Mouse (Mus musculus): ENCODE data around the gene Prkaca.
A peak's percentile ranks its signal among the peaks of the same experiment; 100 is the strongest.

Gene Prkaca

DNA sequence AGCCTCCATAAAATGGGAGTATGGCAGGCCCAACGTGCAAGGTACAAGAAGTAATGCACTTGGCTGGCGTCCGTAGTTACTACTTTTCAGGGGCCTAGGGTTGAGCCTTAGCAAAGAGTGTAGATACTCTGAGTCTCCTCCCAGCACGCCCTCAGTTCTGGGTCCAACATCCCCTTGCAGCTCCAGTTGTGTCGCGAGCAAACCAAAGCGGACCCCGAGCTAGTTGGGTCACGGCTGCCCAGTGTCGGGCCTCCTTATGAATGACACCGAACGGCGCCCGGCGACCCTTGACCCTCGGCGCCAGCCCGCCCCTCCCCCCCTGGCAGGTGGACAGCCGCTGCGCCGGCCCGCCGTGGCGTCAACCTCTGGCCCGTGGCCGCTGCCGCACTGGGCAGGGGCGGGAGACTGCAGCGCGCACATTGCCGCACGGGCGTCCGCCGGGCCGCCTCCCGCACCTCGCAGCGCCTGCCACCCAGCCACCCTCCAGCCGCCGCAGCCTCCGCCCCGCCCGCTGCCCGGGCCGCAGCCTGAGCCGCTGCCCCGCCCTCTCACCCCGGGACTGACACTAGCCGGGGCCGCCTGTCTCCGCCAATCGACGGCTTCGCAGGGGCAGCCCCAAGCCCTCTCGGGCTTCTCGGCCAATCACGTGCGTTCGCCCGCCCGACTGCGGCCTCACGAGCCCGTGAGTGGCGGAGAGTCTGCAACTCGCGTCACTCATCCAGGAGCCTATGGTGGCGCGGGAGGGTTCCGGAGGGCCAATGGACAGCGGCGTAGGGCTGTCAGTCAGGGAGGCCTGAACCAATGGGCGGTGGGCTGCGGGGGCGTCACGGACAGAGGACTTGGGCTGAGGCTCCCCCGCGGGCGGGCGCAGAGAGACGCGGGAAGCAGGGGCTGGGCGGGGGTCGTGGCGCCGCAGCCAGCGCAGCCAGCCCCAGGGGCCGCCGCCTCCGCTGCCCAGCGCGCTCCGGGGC, at the start of gene Prkaca:
TSS of gene Prkaca (plus strand) at position 844 of the 971 bp plus-strand sequence.
- DNase-seq (ENCODE audit: low read depth, low spot score), result peak; percentile 99

DNA sequence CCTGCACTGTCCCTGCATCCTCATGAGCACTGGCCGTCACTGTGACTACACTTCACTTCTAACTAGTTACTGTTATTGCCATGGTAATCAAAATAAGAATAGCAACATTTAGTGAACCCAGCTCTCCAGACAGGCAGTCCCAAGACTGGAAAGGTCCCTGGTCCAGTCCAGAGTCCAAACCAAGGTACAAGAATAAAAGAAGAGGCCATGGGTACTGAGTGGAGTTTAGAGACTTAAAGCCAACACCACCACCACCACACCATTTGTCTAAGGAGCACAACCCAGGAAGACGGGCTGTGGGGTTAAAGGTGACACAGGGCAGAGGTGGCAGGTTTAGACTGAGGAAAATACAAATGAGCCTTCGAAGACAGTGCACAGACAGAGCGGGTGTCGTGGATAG, 48.2 kb upstream of the Prkaca start:
- no peak for DNase-seq (ENCODE audit: low read depth, low spot score)

DNA sequence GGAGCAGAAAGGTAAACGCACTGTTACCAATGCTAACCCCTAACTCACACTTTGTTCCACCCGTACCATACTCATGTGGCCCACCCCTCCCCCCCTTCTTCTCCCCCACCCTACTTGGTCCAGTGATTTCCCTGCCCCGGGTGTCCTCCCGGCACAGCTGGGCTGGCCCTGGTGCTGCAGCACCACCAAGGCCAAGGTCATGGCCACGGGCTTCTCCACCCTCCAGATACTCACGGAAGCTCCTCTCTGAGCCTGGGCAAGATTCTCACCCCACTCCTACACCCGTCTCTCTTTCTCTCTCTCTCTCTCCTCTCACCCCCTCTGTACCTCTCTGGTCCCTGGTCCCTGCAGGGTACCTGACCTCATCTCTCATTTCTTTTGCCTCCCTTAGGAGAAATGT, 46.5 kb upstream of the Prkaca start:
- DNase-seq (ENCODE audit: low read depth, low spot score), result no peak

DNA sequence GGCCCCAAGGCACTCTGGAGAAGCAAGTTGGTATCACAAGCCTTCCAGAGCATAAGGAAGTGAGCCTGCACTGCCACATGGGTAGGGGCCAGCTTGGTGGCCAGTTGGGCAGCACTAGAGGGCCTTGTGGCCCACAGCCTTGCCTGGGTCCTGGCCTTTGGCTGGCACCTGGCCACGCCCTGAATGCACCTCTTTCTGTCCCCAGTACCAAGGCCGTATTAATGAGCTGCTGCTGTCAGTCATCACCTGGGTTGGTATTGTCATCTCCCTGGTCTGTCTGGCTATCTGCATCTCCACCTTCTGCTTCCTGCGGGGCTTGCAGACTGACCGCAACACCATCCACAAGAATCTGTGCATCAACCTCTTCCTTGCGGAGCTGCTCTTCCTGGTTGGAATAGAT, 38.6 kb upstream of the Prkaca start:
- DNase-seq (ENCODE audit: low read depth, low spot score), result no peak

DNA sequence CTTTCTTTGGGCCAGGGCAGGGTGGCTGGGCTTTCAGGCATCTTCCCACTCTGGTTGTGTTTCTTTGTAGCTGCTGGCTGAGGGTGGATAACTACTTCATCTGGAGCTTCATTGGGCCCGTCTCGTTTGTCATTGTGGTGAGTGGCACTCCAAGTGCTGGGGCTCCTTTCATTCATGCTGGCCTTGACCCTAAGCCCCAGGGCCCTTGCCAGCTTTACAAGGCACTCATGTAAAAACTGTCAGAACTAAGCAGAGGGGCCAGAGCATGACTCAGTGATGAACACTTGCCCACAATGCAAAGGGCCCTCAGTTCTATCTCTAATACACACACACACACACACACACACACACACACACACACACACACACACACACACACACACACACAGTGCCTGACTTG, 37.8 kb upstream of the Prkaca start:
- DNase-seq (ENCODE audit: low read depth, low spot score), result no peak

DNA sequence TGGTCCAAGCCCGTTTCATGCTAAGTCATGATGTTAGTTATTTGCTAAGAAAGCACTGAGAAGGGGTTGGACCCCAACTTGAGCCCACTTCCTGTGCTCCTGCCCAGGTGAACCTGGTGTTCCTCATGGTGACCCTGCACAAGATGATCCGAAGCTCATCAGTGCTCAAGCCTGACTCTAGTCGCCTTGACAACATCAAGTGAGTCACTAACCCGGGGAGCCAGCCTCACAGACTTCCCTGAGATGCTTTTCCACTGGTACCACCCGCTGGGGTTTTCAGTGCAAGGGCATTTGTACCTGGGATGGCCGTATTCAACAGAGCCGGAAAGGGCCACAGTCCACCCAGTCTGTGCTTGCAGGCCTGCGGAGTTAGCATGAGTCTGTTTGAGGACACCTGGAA, 37.4 kb upstream of the Prkaca start:
- DNase-seq (ENCODE audit: low read depth, low spot score), result no peak

DNA sequence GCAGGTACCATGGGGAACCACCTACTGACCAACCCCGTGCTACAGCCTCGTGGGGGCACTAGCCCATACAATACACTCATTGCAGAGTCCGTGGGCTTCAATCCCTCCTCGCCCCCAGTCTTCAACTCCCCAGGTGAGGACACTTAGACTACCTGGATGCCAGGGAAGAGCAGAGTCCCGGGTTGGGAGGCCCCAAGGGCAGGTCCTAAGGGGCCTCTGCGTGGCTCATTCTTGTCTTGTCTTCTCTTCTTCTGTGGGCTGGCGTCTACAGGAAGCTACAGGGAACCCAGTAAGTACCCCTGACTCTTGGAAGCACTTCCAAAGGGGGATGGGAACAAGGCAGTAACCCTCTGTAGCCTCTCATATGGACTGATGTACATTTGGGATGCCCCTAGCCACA, 35.1 kb upstream of the Prkaca start:
- DNase-seq (ENCODE audit: low read depth, low spot score), result no peak

DNA sequence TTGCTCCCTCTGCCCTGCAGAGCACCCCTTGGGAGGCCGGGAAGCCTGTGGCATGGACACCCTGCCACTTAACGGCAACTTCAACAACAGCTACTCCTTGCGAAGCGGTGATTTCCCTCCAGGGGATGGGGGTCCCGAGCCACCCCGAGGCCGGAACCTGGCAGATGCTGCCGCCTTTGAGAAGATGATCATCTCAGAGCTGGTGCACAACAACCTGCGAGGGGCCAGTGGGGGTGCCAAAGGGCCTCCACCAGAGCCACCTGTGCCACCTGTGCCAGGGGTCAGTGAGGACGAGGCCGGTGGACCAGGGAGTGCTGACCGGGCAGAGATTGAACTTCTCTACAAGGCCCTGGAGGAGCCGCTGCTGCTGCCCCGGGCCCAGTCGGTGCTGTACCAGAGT, 34.5 kb upstream of the Prkaca start:
- DNase-seq (ENCODE audit: low read depth, low spot score), result no peak

DNA sequence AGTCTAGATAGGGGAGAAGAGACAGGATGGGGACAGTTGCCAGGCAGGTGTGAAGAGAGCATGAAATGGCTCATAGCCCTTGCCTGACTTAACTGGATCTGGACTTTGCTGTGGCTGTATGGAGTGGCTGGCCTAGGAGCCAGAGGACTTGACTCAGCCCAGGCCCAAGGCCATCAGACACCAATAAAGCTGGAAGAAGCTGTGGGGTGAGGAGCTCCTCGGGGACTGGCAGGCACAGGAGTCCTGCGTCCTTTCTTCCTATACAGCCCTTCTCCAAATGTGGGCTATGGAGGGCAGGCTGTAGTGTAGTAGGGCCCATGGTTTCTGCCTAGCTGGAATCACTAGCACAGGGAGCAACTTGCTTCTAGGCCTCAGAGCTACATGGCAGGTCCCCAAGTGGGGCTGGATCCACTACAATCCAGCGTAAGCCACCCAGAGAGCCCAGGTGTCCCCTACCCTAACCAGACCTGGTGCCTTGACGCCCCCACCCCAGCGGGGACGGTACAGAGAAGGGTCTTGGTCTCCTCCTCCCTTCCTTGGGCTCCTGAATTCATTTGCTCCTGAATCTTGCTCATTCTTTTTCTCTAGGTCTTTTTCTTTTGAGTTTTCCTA, 31.6 kb upstream of the Prkaca start:
- DNase-seq (ENCODE audit: low read depth, low spot score), result no peak

DNA sequence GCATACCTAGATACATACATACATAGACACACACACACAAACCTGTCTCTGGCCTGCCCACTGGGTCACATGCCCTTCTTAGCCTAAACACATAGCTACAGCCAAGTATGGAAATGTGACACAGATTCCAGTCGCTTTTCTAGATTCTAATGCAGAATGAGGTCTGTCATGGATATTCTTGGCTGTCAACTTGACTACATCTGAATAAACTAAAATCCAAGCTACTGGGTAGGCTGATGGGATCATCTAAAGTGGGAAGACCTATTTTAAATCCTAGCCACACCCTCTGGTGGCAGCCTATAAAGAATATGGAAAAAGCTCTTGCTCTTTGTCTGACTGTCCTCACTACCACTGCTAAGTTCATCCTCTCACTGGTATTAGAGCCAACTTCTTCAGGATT, 30.3 kb upstream of the Prkaca start:
- no peak for DNase-seq (ENCODE audit: low read depth, low spot score)

DNA sequence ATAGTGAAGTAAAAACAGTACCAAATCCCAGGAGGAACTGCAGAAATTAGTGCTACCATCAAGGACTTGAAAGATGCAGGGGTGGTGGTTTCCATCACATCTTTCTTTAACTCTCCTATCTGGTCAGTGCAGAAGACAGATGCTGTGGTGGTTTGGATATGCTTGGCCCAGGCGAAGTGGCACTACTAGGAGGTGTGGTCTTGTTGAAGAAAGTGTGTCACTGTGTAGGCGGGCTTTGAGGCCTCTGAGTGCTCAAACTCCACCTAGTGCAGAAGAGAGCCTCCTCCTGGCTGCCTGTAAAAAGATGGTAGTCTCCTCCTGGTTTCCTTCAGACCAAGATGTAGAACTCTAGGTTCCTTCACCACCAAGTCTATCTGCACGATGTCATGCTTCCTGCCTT, 27.3 kb upstream of the Prkaca start:
- no peak for DNase-seq (ENCODE audit: low read depth, low spot score)

DNA sequence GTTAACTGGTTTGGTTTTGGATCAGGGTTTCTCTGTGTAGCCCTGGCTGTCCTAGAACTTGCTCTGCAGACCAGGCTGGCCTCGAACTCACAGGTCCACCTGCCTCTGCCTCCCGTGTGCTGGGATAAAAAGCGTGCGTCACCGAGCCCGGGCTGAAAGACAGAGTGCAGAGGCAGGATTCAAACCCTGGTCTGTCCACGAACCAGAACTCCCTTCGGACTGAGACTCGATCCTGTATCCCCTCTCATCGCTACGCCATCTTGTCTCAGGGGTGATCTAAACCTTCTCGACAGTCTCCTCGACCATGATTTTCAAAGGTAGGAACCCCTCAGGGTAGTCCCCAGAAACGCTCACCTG, 18.1 kb upstream of the Prkaca start:
- no peak for DNase-seq (ENCODE audit: low read depth, low spot score)

DNA sequence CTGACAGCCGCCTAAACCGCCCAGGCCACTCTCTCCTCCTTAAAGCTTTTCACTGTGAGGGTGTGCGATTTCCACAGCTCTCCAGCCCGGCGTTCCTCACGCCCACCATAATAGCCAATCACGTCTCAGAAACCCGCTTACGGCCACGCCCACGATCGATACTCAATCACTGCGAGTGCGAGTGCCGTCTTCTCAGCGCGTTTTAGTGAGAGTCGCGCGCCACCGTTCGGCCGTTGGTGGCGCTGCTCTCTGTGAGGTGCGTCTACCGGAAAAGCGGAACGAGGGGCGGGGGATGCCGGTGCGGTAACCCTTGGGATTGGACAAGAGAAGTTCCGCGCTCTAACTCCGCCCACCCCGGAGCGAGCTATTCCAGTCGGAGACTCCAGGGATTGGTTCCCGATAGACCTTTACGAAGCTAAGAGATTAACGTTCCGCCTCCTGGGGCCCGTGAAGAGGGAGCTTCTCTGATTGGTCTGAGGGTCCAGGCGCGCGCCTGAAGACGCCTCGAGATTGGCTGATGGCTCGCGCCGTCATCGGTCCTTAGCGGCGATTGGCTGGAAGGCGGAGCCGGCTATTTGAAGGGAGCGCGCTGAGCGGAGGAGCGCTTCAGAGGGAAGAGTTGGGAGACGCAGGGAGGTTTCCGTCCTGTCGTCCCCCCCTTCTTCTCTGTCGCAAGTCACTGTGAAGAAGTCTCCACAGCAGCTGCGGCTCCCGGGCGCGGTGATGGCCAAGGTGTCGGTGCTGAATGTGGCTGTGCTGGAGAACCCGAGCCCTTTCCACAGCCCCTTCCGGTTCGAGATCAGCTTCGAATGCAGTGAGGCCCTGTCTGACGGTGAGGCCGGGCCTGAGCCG, 17.5 kb upstream of the Prkaca start, which contains the start of the genes Gm10644 and Asf1b:
TSS of gene Gm10644 (minus strand) at position 100 of the 852 bp plus-strand sequence.
TSS of gene Asf1b (plus strand) at position 402 of the 852 bp plus-strand sequence.
- DNase-seq (ENCODE audit: low read depth, low spot score), result peak; percentile 100

DNA sequence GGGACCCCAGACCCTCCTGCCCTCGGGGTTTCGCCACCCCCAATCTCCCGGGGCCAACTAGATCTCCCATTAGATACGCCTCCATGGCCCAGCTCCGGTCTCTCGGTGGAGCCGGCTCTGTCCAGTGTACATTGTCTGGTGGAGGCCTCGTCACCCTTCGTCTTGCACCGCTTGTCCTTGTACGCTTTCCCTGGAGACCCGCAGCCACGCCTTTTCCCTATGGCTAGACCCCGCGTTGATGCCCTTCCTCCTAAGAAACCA, 16.9 kb upstream of the Prkaca start:
- no peak for DNase-seq (ENCODE audit: low read depth, low spot score)

DNA sequence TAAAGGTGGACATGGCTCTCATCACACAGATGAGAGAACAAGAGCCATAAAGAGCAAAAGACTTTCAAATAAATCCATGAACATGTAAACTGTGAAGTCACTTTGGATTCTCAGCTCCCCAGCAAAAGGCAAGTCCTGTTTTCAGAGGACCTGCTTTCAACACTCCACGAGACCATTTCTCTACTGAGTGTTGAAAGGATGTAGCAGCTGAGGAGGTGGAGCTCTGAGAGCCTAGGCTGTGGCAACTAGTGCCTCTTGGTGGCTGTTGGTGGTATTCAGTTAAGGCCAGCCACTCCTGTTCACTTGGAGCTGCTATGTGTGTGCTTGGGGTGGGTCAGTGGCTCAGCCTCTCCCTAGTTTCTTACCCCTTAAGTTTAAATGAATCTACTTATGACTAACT, 16.0 kb upstream of the Prkaca start:
- DNase-seq (ENCODE audit: low read depth, low spot score), result no peak

DNA sequence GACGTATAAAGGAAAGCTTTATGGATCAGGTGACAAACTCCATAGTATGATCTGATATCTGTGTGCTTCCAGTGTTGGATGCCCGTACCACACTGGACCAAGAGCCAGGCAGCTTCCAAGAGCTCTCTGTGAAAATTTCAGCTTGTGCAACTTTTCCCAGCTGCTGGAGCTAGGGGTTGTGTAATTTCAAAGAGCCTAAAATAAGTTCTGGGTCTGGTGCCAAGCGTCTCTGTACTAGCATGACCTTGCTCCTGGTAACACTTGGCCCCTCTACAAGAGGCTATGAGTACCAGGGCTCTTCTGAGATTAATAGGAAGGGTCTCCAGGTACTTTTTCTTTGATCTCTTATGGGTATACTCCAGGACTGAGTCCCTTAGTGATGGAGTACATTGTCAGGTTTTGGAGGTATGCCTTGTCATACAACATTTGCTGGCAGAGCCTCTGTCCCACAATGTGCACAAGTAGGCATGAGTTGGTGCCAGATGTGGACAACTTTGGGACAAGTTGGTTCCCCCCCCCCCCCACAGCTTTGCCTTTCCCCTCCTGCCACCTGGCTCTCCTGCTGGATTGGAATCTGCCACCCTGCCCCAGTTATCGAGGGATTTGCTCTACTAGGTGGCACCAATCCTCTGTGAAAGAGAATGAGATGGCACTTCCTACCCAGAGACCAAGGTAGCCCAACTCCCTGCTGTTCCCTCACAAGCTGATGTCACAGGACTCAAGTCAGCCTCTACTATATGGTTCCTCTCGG, 8.6 kb upstream of the Prkaca start:
- no peak for DNase-seq (ENCODE audit: low read depth, low spot score)

DNA sequence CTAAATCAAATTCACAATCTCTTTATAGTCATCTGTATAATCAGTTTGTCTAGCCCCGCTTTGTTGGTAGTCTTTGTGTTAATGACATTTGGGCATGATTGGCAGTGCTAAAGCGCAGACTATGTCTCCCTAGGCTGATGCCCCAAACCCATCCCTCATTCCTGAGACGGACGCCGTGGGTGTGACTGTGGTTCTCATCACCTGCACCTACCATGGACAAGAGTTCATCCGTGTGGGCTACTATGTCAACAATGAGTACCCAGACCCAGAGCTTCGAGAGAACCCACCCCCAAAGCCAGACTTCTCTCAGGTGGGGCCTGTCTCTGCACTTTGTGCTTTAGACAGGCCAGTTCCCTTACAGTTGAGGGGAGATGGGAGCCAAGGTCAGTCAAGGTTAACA, 5.1 kb upstream of the Prkaca start:
- no peak for DNase-seq (ENCODE audit: low read depth, low spot score)

DNA sequence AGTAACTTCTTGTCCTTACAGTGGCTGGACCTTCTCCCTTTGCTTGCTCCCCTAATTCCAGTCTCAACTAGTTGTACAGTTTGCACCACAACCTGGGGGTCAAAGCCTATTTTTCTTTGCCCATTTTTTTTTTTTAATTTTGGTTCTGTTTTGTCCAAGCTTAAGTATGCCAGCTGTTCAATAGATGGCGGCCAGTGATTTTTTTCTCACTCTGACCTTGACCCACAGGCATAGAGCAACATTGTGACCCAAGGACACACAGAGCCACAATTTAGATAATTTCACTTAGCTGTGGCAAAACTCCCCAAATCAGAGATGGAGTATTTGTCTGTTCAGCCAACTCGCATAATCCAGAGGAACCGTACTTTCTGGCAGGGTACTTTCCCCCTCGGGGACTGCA, 1.7 kb upstream of the Prkaca start:
- no peak for DNase-seq (ENCODE audit: low read depth, low spot score)

DNA sequence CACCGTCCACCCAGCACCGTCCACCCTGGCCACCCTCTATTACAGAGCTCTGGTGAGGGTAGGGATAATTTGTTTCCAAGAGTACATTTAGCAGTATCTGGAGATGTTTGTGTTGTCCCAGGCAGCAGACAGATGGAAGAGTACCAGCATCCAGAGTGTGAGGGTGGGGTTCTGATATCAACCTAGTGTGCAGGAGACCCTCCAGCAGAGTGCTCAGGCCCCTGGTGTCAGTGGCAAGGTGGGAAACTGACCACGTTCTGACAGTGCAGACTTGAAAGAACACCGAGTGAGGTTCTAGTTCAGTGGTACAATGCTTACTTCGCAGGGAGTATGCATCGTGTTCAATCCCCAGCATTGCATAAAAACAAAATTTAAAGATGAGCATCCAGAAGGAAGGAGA, 1.1 kb upstream of the Prkaca start:
- DNase-seq (ENCODE audit: low read depth, low spot score), result no peak

DNA sequence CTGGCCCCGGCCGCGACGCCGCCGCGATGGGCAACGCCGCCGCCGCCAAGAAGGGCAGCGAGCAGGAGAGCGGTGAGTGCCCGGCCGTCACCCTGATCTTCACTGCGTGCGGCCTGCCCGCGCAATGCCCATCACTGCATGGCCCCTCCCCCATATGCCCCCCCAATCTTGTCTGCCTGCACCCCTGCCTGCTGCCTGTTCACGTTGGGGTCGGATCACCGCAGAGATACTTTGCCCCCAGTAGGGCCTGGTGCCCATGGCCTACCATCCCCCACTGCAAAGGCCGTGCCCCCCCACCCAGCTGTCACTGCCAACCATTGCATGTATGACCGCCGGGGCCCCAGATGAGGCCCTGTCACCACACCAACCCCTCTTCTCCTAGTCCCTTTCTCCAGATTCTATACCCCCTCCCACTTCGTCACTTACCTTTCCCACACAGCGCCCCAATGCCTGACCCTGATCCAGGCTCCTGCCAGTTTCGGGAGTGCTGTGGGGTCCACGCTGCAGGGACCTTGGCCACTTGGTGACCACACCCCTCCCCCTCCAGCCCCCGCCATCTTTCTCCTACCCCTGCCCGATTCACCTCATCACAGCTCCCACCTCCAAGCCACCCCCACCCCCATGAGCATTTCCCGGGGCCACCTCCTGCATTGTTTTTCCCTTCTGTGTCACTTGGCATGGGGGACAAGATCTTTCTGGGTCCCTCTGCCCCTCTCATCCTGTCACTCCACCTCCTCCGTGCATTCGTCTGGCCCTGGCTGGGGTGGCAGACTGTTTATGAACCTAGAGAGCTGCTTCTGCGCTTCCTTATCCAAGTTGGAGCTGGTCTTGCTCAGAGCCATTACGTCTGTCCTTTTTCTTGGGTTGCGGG, 603 bp downstream of the Prkaca start:
- no peak for DNase-seq (ENCODE audit: low read depth, low spot score)

DNA sequence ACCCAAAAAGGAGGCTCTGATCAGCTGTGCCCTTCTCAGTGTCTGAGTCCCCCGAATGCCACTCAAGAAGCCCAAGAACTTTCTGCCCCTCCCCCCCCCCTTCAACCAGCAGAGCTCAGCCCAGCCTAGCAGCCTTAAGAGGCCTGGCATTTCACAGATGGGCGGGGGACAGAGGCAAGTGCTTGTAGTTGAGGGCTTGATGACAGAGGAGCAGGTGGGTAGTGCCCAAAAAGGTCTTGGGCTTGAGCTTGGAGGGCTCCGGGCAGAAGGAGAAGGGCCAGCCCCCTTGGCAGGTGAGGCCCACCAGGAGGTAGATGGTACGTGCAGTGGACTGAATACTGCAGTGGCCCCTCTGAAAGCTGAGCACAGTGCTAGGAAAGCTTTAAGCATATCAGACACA, 1.7 kb downstream of the Prkaca start:
- DNase-seq (ENCODE audit: low read depth, low spot score), result no peak

All from brain, embryonic 18.5 days (tissue).